Mouse (Mus musculus) skeletal muscle tissue, adult 2 months (tissue): ENCODE results near the gene Gm21173.
"Not testable (repeated sequence)": the region's sequence is repeated elsewhere in the genome, so short reads cannot be mapped to it uniquely, and the experiment has no call there.

Source experiments
- DNase-seq: peaks from one replicate; pipeline ENCODE4 v3.0.0-alpha.2; 2012; ENCODE audit warnings: low read depth, low spot score

Gene Gm21173

DNA sequence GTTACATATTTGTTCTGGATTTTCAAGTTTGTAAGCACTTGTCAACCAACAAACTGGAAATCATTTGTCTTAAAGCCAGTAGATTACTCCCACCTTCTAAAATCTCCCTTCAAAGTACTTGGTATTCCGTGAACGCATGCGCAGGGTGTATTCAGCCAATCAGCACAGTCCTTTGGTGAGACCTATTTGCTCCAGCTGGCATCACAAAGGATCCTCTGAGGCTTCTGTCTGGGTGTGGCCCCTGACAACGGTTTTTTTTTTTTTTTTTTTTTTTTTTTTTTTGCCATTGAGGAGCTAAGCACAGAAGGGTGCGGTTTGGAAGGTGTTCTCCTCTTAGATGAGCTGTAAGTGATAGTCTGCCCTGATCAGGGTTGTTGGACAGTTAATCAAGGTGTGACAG, at the start of gene Gm21173:
Gene Gm21173, plus strand, starts transcription at position 301 of the 400 bp plus-strand sequence.
- not testable (repeated sequence) for DNase-seq
